Mouse (Mus musculus) gastrocnemius, postnatal 4 days (tissue): ENCODE measurements around the gene Srsf3. TPM values are rescaled to one million over a fixed set of nuclear protein-coding genes. Genes with fewer than 3 reads are reported as not detected.
A peak's percentile ranks its signal among the peaks of the same experiment; 100 is the strongest.
"Not testable (repeated sequence)": the region's sequence is repeated elsewhere in the genome, so short reads cannot be mapped to it uniquely, and the experiment has no call there.

Source experiments
- DNase-seq, 2 experiments: peaks; one replicate each; pipeline ENCODE4 v3.0.0; 2021 to 2022; ENCODE audit warnings: low spot score in 2 of 2, mixed read lengths in 2 of 2
- total RNA-seq, 2 experiments: library from RNA; stranded (reverse); gene quantifications; 2 replicates each; pipeline ENCODE4 v1.2.3; 2021

The Srsf3 gene
- total RNA-seq, 2 experiments from 2014 or later, result 129 TPM

DNA sequence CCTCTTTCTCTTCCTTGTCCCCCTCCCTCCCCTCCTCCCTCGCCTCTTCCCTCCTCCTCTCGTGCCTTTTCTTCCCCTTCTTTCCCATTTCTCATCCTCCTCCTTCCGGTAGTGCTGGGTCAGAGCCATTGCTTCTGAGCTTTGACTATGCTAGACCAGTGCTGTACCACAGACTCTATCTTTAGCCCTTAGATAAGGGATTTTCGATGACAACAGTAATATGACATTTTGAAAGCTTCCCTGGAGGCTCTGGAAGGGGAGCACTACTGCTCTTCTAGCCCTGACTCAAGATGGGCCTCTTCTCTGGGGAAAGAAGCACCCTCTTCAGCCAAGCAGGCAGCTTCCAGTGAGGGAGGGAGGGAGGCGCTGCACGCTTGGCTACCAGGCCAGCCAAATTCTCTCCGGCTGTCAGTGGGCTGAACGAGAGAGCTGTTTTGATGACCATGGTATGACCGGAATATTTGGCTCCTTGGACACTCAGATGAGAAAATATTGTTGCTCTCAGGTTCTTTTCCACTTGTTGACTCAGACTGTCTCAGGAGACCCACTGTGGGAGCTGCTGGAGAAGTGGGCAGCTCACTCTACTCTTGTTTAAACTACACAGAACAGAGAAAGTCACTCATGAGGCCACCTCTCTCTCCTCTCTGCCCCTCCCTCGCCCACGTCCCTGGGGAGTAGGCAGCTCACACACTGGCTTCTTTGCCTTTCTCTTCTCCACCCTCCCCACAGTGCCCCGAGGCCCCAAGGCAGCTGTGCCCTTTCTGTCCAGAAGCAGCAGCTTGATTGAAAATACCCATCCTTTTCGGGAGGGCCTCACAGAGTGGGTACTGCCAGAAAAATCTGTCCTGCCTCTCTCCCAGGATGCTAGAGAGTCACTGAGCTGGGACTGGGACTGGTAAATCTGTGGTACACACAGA lies 29.9 kb downstream of the Srsf3 start:
- peak in 1 of 2 experiments; percentile 54 for DNase-seq

DNA sequence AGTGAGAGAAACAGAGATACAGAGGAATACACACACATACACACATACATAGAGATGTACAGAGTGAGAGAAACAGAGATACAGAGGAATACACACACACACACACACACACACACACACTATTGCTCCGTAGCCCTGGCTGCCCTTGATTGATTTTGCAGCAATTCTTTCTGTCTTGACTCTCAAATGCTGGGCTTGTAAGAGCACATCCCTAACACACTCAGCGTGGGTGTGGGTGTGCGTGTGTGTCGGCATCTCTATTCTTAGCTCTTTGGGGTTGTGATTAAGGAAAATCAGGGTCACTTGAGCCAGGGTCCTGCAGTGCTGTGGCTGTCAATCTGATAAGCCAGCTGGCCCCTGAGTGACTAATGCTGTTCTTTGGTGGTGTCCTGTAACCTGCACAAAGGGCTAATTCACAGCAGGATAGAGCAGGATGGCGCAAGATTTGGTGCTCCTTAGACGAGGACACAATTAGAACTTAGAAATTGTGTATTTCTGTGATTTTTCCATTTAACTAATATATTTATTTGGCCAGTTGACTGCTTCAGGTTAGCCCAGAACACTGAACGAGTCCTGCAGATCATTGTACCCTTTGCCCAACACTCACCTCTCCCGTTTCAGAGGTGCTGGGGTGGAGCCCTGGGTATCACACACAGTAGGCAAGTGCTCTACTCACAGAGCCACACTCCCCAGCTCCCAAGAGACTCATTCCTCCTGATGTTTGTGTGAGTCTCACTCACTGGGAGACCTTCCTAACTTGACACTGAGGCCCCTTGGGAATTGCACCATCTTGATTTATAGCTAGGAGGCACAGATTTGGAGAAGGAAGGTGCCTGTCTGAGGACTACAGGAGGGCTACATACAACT lies 30.9 kb downstream of the Srsf3 start:
- no peak for DNase-seq

DNA sequence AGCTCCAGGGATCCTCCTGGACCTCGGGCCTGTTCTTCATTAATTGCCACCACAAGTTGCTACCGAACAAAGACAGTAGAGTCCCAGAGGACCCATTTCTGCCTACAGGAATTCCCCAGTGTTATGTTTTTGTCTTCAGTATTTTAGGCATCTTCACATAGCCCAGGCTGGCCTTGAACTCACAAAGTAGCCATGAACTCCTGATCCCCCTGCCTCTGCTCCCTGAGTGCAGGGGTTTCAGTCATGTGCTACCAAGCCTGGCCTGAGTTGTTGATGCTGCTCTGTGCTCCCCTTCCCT lies 31.5 kb downstream of the Srsf3 start:
- no peak for DNase-seq

DNA sequence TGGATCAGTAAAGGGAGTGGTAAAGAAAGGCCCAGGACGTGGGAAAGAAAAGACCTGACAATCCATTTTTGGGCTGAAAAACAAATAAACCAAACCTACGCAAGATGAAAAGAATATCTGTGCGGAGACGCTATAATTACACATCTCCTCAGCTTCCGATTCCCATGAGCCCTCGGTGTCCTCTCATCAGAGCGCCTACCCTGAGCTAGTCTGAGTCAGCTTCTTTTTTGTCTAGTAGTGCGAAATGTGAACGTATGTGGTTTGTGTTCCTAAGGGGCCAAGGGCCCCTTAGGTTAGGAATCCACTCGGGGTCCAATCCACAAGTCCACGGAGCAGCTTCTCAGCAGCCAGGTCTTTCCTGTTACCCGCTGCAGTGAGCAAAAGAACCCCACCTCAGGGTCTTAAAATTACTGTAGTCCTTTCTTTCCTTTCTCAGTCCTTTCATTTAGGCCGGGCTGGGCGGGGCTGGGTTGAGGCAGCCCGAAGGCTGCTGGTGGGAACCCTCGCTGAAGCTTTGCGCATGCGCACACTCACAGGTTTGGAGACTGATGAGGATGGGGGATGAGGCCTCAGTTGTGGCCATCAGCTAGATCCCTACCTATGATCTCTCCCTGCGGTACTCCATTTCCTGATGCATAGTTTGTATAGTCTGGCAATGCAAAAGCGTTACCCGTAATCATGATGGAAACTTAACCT lies 33.0 kb downstream of the Srsf3 start:
- no peak for DNase-seq

DNA sequence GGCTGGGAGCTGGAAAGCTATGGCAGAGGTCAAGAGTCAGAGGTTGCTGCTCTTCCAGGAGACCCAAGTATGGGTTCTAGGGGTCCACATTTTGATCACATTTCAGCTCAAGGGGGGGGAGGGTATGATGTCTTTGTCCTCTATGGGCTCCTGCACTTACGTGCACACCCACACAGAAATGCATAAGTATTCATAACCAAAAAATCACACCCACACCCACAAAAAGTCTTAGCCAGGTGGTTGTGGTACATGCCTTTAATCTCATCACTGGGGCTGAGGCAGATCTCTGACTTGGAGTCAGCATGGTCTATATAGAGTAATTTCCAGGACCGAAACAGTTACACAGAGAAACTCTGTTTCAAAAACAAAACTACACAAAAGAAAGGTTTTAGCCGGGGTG lies 33.5 kb downstream of the Srsf3 start:
- DNase-seq, result no peak

DNA sequence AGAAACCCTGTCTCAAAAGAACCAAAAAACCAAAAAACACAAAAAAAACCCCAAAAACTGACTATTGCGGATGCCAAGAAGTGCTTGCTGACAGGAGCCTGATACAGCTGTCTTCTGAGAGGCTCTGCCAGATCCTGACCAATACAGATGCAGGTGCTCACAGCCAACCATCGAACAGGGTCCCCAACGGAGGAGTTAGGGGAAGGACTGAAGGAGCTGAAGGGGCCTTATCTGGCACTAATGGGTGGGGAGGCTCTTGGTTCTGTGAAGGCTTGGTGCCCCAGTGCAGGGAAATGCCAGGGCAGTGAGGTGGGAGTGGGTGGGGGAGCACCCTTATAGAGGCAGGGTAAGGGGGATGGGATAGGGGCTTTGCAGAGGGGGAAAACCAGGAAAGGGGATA lies 35.0 kb downstream of the Srsf3 start:
- not testable (repeated sequence) for DNase-seq

DNA sequence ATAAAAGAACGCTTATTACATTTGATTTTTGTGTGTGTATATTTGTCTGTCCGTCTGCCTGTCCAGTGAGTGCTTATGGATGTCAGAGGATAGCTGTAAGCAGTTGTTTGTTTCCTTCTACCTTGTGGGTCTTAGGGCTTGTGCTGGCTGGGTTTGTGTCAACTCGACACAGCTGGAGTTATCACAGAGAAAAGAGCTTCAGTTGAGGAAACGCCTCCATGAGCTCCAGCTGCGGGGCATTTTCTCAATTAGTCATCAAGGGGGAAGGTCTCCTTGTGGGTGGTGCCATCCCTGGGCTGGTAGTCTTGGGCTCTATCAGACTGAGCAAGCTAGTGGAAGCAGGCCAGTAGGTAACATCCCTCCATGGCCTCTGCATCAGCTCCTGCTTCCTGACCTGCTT lies 35.4 kb downstream of the Srsf3 start:
- no peak for DNase-seq

DNA sequence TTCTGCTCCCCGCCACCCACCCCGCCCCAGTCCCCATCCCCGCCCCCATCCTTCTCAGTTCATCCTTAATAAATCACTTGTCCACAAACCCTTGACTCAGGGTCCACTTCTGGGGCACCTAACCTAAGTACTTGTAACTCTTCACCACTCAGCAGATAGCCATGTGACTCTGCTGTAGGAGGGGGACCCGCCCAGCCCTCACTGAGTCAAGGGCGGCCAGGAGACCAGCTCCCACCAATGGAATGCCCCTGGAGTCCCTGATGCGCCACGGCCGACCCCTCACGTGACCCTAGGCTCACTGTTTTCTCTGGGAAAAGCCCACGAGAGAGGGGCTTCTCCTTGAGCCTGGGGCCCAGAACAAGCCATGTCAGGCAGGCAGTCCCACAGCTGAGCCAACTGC lies 36.6 kb downstream of the Srsf3 start:
- no peak for DNase-seq

DNA sequence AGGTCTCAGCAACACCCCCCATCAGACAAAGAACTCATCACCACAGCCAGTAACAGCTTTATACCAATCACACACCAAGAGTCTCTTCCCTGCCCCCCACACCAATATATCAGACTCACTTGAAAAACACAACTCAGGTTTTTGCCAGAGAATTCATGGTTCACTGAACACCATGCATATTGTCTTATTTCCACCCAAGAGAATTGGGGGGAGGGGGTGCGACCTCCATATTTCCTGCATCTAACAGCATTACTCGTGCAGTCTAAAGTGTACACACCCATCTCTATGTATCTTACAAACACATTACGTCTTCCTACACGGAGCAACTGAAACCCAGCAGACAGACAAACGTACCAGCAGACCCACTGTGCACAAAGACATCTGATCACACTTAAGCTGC lies 39.4 kb downstream of the Srsf3 start:
- no peak for DNase-seq

DNA sequence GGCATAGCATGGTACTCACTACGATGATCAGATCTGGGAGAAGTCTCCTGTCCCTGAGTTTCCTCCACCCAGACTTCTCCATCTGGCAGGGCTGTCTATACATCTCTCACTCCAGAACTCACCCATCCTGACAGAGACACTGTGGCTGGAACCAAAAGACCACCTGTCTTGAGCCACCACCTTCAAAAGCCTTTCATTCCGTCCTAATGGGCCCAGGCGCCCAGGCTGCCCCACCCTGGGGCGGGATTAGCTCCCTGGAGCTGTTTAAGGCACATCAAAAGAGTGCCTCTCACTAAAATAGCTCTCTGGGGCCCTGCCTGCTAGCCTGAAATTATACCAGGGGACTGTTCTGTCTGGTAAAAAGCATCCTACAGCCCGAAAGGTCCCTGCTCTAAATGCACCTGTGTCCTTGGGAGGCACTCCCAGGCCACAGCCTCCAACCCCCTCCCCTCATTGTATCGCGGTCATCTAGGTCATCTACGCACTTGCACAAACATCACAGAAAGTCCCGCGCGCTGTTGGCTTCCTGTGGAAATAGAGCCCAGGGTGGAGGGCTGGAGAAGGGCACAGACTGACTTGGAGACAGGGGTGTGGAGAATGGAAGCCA lies 40.4 kb downstream of the Srsf3 start:
- no peak for DNase-seq

DNA sequence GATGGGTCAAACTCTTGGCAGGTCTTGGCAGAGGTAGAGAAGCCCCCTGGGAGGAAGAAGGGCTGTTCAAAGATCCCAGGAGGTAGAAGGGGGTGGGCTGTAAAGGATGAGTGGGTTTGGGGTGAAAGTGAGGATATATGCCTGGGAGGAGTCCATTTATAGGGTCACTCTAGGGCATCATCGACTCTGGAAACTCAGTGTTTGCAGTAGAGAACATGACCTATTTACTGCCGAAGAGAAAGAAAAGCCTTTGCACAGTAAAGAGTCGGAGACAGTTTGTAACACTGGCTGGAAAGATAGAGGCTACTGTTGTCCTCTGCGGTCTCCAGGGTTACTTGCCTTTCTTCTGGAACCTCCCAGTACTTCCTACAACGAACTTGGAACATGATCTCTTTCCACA lies 40.9 kb downstream of the Srsf3 start:
- DNase-seq, result no peak

DNA sequence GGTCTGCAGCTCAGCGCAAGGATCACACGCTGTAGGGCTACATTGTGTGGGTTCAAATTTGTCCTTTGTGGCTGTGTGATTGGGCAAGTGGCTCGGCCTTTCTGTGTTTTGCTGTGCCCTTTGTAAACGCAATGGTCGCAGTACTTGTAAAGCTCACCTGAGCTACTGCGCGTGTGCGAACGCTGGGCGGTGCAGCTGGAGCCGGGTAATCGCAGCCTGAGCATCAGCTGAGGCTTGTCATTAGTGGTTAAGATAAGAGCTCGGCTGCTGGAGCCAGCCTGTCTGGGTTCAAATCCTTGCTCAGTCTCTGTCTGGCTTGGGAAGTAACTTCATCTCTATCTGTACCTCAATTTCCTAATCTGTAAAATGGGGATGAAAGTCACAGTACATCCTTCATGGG lies 41.7 kb downstream of the Srsf3 start:
- no peak for DNase-seq

DNA sequence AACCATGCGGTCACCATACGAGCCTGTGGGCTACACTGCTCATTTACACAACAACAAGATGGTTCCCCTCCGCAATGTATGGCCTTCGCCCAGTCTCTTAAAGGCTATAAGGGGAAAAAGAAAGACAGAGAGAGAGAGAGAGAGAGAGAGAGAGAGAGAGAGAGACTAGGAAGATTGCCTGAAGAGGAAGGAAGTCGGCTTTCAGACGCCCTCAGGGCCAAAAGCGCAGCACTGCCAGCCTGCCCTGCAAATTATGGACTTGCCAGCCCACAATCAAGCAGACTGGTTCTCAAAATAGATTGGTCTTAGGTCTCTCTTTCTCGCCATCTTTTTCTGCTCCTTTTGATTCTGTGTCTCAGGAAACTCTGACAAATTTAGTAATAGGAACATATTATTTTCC lies 43.8 kb downstream of the Srsf3 start:
- no peak for DNase-seq

DNA sequence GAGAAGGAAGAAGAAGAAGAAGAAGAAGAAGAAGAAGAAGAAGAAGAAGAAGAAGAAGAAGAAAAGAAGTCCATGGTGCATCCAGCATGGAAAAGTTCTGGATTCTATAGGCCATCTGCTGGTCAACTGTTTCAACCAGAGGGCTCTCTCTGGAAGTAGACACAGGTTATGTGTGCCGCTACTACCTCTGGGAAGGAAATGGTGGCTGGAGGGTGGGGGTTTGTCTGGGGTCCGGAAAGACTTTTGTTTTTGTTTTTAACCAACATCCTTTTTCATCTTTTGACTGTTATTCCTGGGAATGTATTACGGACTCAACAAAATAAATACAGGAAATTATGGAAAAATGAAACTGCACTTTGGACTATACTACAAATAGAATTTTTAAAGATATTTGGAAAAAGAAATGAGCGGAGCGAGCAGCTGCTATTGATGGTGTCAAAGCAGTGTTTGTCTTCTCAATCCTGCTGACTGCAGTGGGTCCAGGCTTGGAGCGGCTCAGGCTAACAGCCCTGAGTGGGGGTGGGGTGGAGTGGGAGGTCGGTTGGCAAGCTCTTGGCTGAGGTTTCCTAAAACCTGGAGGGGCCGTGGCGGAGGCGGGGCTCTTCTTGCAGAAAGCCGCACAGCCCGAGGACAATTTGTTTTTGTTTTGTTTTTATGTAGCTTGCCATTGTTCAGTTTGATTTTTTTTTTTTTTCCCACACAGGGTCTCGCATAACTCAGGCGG lies 45.5 kb downstream of the Srsf3 start:
- DNase-seq, result peak in 1 of 2 experiments; percentile 50

DNA sequence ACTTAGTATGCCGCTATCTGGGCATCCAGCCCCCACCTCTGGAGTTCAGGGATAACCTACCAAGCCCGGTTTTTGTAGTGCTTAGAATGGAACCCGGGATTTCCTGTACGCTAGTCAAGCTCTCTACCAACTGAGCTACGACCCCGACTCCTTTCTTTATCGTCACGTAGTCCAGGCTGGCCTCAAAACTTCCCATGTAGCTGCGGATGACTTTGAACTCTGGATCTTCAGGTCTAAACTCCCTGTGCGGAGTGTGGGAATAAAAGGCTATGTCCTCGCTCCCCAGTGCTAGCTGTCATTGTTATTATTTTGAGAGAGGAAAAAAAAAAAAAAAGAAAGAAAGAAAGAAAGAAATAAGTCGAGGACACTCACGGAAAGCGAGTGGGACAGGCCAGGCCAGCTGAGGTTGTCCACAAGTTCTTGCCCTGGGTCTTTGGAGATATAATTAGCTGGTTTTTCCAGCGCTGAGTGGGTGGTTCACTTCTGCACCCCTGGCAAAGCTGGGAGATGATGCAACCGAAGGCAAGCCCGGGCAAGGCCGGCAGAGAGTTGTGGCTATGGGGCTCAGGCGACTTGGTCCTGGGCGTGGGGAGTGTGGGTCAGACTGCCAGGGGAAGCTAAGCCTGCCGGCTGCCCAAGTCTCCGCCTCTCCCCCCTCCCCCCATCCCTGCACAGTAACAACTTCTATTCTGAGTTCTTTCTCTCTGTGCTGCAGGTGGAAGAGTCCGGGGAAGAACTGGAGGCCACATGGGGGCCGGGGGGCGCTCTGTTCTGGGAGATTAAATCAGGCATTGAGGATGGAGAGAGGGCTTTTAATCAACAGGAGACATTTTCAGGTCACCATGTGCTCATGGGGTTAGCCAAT lies 46.3 kb downstream of the Srsf3 start:
- peak in 1 of 2 experiments; percentile 54 for DNase-seq

DNA sequence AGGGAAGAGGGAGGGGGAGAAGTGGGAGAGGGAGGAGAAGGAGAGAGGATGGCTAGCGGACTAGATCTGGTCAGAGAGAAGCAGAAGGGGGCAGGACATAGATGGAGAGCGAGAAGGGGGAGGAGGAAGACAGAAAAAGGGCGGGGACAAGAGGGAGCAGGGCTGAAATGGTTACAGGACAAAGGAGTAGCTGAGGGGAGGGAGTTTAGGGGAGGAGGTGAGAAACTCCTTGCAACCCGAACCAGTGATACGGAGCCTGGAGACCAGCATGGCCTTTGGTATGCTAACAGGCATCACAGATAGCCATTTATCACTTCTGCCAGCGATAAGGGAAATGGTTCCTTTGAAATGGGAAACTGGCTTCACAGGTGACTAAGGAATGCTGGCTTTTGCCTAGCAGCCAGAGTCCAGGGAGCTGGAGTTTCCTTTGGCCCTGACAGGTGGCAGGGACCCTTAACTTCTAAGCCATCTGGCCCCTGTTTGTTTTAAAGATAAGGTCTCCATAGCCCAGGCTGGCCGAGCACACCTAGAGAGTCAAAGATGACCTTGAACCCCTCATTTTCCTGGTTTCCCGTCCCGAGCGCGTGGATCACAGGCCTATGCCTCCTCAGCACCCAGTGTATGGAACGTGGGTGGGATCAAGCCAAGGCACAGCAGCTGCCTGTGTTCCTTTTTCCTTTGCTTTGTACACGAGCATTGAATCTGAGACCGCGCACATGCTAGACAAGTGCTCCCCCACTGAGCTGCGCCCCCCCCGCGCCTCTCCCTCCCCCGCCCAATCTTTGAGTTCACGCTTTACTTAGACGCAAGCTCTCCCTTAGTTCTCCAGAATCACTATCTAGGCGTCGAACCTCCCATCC lies 48.6 kb downstream of the Srsf3 start:
- DNase-seq, result no peak

DNA sequence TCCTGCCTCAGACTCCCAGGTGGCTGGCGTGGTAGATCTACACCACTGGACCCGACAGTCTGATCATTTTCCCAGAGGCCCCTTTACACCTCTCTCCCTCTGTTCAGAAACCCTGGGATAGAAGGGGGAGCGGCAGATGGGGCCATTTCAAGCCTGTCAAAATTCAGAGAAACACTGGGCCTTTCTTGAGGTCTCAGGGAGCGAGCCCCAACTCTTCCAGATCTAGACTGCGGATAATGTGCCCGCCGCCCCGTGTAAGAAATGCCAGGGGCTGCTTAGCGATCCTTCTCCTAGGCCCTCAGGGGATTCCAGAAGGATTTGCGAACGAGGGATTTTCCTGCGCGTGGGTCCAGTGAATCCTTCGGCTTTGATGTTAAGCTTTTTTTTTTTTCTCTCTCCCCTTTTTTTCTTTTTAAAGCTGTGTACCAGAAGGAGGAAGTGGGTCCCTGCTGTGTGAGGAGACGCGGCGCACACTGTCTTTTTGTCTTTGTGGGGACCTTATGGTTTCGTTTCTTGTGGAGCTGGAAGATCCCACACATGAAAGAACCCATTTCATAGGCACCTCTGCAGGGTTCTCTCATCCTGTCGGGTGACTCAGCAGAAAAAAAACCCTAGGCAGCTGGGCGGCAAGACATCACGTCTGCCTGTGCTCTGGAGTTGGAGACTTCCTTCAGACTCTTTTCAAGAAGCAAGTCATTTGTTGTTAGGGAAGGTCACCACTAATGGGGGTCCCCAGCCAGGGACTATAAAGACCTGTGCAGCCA lies 49.4 kb downstream of the Srsf3 start:
- no peak for DNase-seq

DNA sequence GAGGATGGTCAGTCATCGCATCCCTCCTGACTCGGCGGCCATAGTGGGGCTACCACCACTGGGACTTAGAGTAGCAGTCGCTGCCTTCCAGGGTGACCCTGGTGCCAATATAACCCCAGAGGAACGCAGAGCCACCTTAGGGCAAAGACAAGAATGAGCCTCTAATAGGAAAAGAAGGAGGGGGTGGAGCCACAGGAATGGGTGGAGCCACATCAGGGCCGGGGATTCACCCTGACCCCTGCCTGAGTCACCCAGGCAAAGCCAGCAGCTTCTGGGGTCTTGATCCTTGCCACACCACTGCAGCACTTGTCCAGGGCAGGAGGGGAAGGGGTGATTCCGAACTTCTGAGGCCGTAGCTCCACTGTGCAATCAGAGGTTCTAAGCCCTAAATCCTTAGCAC lies 51.2 kb downstream of the Srsf3 start:
- no peak for DNase-seq
